Mouse (Mus musculus) v-Abl transformed pro-B cells (cell line): ENCODE measurements around the gene Cherp.

Experiments used
- in situ Hi-C, 2 experiments: fragments of 400-800 bp; cut with MboI; formaldehyde crosslinking; loops; one replicate each; pipeline ENCODE4 v1.15.1; 2025; ENCODE audit not compliant: unreplicated experiment in 2 of 2

Gene Cherp

GRCm38 (mm10) chr8:72485456-72486199, 10.6 kb upstream of the Cherp start:
- in situ Hi-C loops: no loop called here

GRCm38 (mm10) chr8:72470684-72471083, 4.3 kb downstream of the Cherp start:
- in situ Hi-C loops: no loop called here

GRCm38 (mm10) chr8:72469984-72470383, 5.0 kb downstream of the Cherp start:
- in situ Hi-C loops: no loop called here

- in situ Hi-C loops: no loop called here
These were observed 5.8 kb downstream of the Cherp start for GRCm38 (mm10) chr8:72469243-72469642.

GRCm38 (mm10) chr8:72464211-72464610, 10.8 kb downstream of the Cherp start:
- in situ Hi-C loops: no loop called here

- in situ Hi-C loops: no loop called here
These were observed 15.0 kb downstream of the Cherp start for GRCm38 (mm10) chr8:72459881-72460533.

- in situ Hi-C loops: no loop called here
These were observed 16.6 kb downstream of the Cherp start for GRCm38 (mm10) chr8:72458457-72458856.

GRCm38 (mm10) chr8:72457806-72458205, 17.2 kb downstream of the Cherp start:
- in situ Hi-C loops: no loop called here

GRCm38 (mm10) chr8:72455317-72455716, 19.7 kb downstream of the Cherp start:
- in situ Hi-C loops: no loop called here

GRCm38 (mm10) chr8:72453904-72454303, 21.1 kb downstream of the Cherp start:
- in situ Hi-C loops: no loop called here

GRCm38 (mm10) chr8:72451516-72451915, 23.5 kb downstream of the Cherp start:
- in situ Hi-C loops: no loop called here

- in situ Hi-C loops: no loop called here
These were observed 30.0 kb downstream of the Cherp start for GRCm38 (mm10) chr8:72445071-72445470.

- in situ Hi-C loops: no loop called here
These were observed 31.1 kb downstream of the Cherp start for GRCm38 (mm10) chr8:72443994-72444350.

- in situ Hi-C loops: no loop called here
These were observed 31.6 kb downstream of the Cherp start, which contains the start of the genes Calr3 and 1700030K09Rik for GRCm38 (mm10) chr8:72443338-72443993. Gene Calr3, minus strand, starts transcription at chr8:72443870. Gene 1700030K09Rik, plus strand, starts transcription at chr8:72443880.

GRCm38 (mm10) chr8:72438248-72439015, 36.6 kb downstream of the Cherp start:
- in situ Hi-C loops: no loop called here

- in situ Hi-C loops: no loop called here
These were observed 40.1 kb downstream of the Cherp start for GRCm38 (mm10) chr8:72434952-72435351.

- in situ Hi-C loops: no loop called here
These were observed 45.4 kb downstream of the Cherp start for GRCm38 (mm10) chr8:72429676-72430075.

- in situ Hi-C loops: no loop called here
These were observed 52.1 kb downstream of the Cherp start for GRCm38 (mm10) chr8:72422926-72423325.

- in situ Hi-C loops: no loop called here
These were observed 53.4 kb downstream of the Cherp start, which contains the start of gene Eps15l1 for GRCm38 (mm10) chr8:72421362-72422335. Gene Eps15l1, minus strand, starts transcription at chr8:72421460.
